Mouse (Mus musculus): ENCODE measurements around the gene Plekha5.

Gene Plekha5

GRCm38 (mm10) chr6:140621622-140622021 is 197.8 kb downstream of the Plekha5 start:
- DNase-seq, result no peak

DNA sequence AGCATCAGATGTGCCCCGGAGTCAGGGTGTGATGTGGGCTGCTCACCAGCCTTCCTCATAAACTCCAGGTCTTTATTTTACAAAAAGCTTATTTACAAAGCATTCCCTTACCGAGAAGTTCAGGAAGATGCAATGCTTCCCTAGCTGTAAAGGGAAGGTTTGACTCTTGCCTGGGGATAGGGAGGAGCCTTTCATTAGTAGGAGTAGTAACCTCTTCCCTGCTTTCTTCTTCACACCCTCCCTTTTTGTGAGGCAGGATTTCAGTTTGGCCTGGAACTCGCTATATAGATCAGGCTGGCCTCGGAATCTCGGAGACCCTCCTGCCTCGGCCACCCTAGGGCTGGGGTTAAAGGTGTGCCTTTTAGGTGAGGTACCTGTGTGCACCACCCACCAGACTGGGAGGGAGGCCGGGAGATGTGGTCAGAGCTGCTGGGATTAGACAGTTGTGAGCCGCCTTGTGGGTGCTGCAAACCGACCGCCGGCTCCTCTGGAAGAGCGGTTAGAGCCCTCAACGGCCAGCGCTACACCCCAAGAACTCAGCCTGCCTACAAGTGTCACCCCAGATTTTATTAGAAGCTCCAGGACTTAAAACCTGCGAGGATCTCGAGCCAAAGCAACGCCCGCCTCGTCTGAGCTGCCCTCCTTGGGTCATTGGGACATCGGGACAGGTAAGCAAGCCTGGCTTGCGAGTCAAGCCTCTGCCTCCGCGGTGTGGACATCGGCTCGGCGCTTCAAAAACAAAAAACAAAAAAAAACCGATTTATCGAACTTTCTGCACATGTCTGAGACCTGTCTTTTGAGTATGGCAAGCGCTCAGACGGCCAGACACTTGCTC is 198.8 kb downstream of the Plekha5 start, which contains the start of gene Aebp2:
Gene Aebp2, plus strand, starts transcription at position 273 of the 835 bp plus-strand sequence.
- DNase-seq, result peak; percentile 41

GRCm38 (mm10) chr6:140623226-140624095 is 199.6 kb downstream of the Plekha5 start:
- DNase-seq, result peak; percentile 93

DNA sequence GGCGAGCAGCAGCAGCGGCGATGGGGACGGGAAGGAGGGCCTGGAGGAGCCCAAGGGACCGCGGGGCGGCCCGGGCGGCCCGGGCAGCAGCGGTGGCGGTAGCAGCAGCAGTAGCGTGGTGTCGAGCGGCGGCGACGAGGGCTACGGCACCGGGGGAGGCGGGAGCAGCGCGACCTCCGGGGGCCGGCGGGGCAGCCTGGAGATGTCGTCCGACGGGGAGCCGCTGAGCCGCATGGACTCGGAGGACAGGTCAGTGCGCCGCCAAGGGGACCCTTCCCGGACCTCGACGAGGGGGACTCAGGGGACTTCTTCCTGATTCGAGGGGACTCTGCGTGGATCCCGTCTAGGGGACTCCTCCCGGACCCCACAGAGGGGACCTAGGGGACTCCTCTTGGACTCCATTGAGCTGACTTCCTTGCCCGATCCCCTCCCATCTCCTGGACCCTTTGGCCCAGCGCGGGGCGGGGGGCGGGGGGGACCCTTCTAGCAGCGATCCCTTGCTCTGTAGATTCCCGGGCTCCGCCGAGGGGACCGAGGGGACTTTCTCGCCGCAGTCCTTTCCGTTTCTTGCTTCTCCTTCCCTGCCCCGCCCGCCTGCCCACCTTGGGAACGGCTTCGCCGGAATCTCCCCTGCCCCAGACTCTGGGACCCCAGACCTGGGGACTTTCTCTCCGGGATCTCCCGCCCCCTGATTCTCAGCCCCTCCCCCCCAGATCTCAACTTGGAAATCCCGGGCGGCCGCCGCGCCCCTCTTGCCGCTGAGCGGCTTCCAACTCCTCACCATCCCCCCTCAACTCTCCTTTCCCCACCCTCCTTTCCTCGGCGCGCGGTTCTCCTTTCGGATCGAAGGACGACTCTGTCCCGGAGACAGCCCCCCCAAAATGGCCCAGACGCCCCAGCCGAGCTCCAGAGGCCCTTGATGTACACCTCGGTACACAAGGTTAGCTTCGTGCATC is 200.5 kb downstream of the Plekha5 start:
- peak; percentile 54 for DNase-seq

DNA sequence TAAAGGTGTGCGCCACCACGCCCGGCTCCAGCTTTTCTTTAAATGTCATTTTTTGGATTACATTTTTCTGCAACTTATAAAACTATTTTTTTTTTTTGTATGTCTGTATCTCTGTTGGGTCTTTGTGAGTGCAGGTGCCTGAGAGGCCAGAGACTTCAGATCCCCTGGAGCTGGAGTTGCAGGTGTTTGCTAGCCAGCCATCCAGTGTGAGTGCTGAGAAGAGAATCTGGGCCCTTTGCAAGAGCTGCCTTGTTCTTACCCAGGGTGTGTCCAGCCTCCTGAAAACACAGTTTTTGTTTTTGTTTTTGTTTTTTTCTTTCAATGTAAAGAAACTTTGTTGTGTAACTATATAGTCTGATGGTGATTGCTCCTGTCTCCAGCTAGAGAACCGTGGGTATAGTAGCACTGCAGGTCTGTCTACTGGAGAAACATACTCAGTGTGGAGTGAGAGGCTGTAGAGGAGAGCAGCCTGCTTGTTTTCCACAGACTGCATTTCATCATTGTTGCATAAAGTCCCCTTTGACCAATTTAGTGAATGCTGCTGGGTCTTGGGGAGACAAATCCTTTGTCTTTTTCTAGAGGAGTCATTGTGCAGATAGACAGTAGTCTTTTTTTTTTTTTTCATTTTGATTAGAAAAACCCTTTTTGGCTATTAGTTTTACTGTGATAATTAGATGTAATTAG is 205.5 kb downstream of the Plekha5 start:
- DNase-seq, result no peak

GRCm38 (mm10) chr6:140630306-140630705 is 206.5 kb downstream of the Plekha5 start:
- DNase-seq, result no peak

DNA sequence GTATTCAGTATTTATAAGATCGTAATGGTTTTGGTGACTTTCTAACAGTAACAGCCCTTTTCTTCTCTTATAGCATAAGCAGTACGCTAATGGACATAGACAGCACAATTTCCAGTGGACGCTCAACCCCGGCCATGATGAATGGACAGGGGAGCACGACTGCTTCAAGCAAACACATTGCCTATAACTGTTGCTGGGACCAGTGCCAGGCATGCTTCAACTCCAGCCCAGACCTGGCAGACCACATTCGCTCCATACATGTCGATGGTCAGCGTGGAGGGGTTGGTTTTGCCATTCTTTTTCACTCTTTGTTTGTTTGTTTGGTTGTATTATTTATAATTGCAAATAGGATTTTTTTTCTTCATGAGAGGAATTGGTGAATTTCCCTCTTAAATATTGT is 209.8 kb downstream of the Plekha5 start:
- peak; percentile 32 for DNase-seq

DNA sequence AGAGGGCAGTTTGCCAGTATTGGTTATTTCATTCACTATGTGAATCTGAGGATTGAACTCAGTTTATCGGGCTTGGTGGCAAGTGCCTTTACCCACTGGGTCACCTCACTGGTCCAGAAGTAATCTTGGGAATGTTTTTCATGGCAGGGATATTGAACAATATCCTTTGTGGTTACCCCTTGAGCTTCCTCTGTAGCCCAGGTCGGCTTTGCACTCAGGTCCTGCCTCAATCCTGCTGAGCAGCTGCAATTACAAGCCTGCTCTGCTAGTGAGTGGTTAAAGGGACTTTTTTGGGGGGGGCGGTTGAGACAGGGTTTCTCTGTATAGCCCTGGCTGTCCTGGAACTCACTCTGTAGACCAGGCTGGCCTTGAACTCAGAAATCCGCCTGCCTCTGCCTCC is 212.4 kb downstream of the Plekha5 start:
- DNase-seq, result no peak

GRCm38 (mm10) chr6:140642010-140642409 is 218.2 kb downstream of the Plekha5 start:
- no peak for DNase-seq

DNA sequence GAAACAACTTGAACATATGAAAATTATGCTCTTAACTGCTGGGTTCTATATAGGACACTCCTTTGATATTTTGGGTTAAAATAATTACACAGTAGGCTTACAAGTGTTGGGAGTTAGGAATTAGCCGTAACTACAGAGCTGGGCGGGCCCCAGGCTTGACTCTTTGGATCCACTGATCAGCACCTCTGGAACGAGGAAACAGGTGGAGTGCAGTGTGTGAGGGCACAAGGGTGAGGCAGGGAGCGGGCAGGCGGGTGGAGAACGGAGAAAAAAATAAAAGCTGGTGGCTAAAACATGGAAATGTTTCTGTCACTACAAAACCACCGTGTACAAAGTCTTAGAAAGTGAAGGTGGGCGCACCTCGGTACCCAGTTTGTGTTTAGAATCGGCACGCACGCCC is 218.8 kb downstream of the Plekha5 start:
- no peak for DNase-seq

- DNase-seq, result no peak
These were observed 222.1 kb downstream of the Plekha5 start for GRCm38 (mm10) chr6:140645931-140646330.

Data from cerebellum, adult 8-10 months (tissue).